Mouse (Mus musculus): ENCODE results near the gene Borcs5.

DNA sequence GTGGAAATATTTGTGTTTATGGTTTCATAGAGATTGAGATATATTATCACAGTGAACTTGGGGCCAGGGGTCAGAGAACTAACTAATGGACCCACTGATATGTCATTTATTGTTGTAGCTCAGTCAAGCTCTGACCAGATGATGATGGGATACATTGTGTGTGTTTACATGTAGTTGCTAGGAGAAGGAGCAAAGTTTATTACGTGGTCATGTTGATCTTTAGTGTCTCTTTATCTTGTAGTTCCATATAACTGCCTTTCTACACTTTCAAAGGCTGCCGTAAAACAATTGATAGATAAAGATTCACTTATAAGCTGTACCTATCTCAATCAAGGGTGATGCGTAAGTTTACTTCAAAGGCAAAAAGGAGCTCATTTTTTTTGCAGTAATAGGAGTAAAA is 38.7 kb downstream of the Borcs5 start:
- no peak for TF ChIP-seq GATA1 (IDR thresholded peaks at IDR 0.05; ENCODE audit: low read length)
- TF ChIP-seq TAL1 (IDR thresholded peaks at IDR 0.05; ENCODE audit: low read length), result no peak

Measured in erythroblast, embryonic 14.5 days (primary cell).